In the genomic region with DNA sequence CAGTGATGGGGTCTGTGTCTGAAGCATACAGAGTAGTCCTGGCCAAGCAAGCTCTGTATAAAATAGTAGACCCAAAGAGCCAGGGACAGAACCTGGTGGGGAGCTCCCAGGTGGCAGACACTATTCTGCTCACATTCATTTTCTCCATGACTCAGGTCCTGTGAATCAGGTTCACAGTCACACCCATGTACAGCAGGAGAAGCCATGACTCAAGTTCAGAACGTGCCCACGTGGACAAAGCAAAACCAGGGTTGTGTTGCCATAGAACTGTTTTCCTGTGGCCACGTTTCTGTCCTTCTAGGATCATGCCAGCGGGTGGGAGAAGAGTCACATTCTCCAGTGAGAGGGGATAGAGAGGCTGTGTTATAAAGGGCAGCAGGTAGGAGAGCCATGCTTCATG, we compare ENCODE assay signal across 30 mouse cellular contexts.
DNase-seq lines count a peak whose midpoint lies in the region; ATAC-seq and TF ChIP-seq lines count a peak whose summit lies in the region.
"Had no signal": no experiment of that assay in that cellular context is flagged by ENCODE, and none has a peak within 500 bp of the region (broad histone marks: within the 10 kb centered on the region; RNA-seq: fewer than 3 reads in every experiment).

No protein-coding gene starts in this region.

- DNase-seq in frontal cortex, postnatal 25 days (ENCODE audit: low spot score in 2 of 2): no peak
- no peak for DNase-seq in lung, postnatal 10 days
- DNase-seq in right cerebral cortex, adult 2 months (ENCODE audit: low spot score in 2 of 2): peak; percentile 35 to 50
- DNase-seq in right cerebral cortex, postnatal 36 days (ENCODE audit: low spot score in 2 of 2): no peak
- DNase-seq: adrenal gland, adult 8-10 months; cerebellum, adult 8-10 months; cerebellum, postnatal 25 days; gastrocnemius, postnatal 10 days; heart, postnatal 36 days; kidney, adult 8-10 months; kidney, postnatal 14 days; layer of hippocampus, adult 9-11 months; liver; lung, adult 2 months; midbrain, embryonic 14.5 days; spleen, adult 18-20 months; thymus, adult 18-20 months; thymus, postnatal 25 days had no signal

- H3K4me3 ChIP-seq in intestine, postnatal 0 days (ENCODE audit: low read depth, low read length): no peak overlapping the region
- no peak overlapping the region for H3K4me3 ChIP-seq in intestine, embryonic 16.5 days (ENCODE audit: low read length)
- H3K4me3 ChIP-seq in lung, embryonic 15.5 days: no peak overlapping the region
- H3K4me3 ChIP-seq: embryonic facial prominence, embryonic 10.5 days; embryonic facial prominence, embryonic 15.5 days; forebrain, embryonic 12.5 days; heart, embryonic 10.5 days; heart, embryonic 15.5 days; hindbrain, embryonic 13.5 days had no signal

- WGBS in intestine, postnatal 0 days: 68% methylated on average over 4 of the region's 4 CpGs
- 80% methylated on average over 4 of the region's 4 CpGs for WGBS in intestine, embryonic 16.5 days
- WGBS in lung, embryonic 15.5 days: 75% methylated on average over 4 of the region's 4 CpGs

- peak; percentile 67 for ATAC-seq in frontal cortex, adult (ENCODE audit: low TSS enrichment)
- ATAC-seq in intestine, postnatal 0 days: no peak
- ATAC-seq in intestine, embryonic 16.5 days: no peak
- no peak for ATAC-seq in lung, embryonic 15.5 days (ENCODE audit: borderline replicate concordance, extremely low read depth, low FRiP score, low TSS enrichment)

- no peaks in the 10 kb centered on the region for H3K4me1 ChIP-seq in intestine, postnatal 0 days (replicated peaks; ENCODE audit: control insufficient read depth, insufficient read depth, low read length)
- H3K4me1 ChIP-seq in intestine, embryonic 16.5 days (ENCODE audit: control insufficient read depth, insufficient read depth, low read length): no peaks in the 10 kb centered on the region
- H3K4me1 ChIP-seq in lung, embryonic 15.5 days: no peaks in the 10 kb centered on the region
- H3K4me1 ChIP-seq: embryonic facial prominence, embryonic 10.5 days; embryonic facial prominence, embryonic 15.5 days; forebrain, embryonic 12.5 days; heart, embryonic 10.5 days; heart, embryonic 15.5 days had no signal

- no peak overlapping the region for H3K9ac ChIP-seq in intestine, postnatal 0 days (ENCODE audit: low read depth, low read length)
- H3K9ac ChIP-seq in intestine, embryonic 16.5 days (ENCODE audit: low read depth, low read length): no peak overlapping the region
- no peak overlapping the region for H3K9ac ChIP-seq in lung, embryonic 15.5 days
- H3K9ac ChIP-seq: embryonic facial prominence, embryonic 15.5 days; forebrain, embryonic 12.5 days; heart, embryonic 15.5 days; hindbrain, embryonic 13.5 days; liver, embryonic 14.5 days had no signal

- H3K36me3 ChIP-seq in intestine, postnatal 0 days (ENCODE audit: control insufficient read depth, insufficient read depth): no peaks in the 10 kb centered on the region
- no peaks in the 10 kb centered on the region for H3K36me3 ChIP-seq in intestine, embryonic 16.5 days (ENCODE audit: control insufficient read depth, insufficient read depth, low read length)
- no peaks in the 10 kb centered on the region for H3K36me3 ChIP-seq in lung, embryonic 15.5 days
- H3K36me3 ChIP-seq: embryonic facial prominence, embryonic 10.5 days; embryonic facial prominence, embryonic 15.5 days; forebrain, embryonic 12.5 days; heart, embryonic 10.5 days; heart, embryonic 15.5 days; hindbrain, embryonic 13.5 days had no signal

- no peaks in the 10 kb centered on the region for H3K9me3 ChIP-seq in intestine, postnatal 0 days (ENCODE audit: control insufficient read depth)
- no peaks in the 10 kb centered on the region for H3K9me3 ChIP-seq in intestine, embryonic 16.5 days (ENCODE audit: control insufficient read depth, low read length)
- H3K9me3 ChIP-seq in lung, embryonic 15.5 days: no peaks in the 10 kb centered on the region
- H3K9me3 ChIP-seq: embryonic facial prominence, embryonic 10.5 days; embryonic facial prominence, embryonic 15.5 days; forebrain, embryonic 12.5 days; heart, embryonic 10.5 days; heart, embryonic 15.5 days; hindbrain, embryonic 13.5 days had no signal

- 0 out of 2 replicates have a peak, but pooled peaks have one; percentile 11 for TF ChIP-seq CTCF in intestine, postnatal 0 days (IDR thresholded peaks at IDR 0.05; ENCODE audit: low read depth)

- H3K4me2 ChIP-seq in intestine, postnatal 0 days (replicated peaks; ENCODE audit: low read depth): no peak overlapping the region
- H3K4me2 ChIP-seq in intestine, embryonic 16.5 days (ENCODE audit: low read depth, low read length): no peak overlapping the region
- no peak overlapping the region for H3K4me2 ChIP-seq in lung, embryonic 15.5 days
- H3K4me2 ChIP-seq: embryonic facial prominence, embryonic 15.5 days; forebrain, embryonic 12.5 days; heart, embryonic 15.5 days; hindbrain, embryonic 13.5 days had no signal

- no peaks in the 10 kb centered on the region for H3K27me3 ChIP-seq in intestine, postnatal 0 days (replicated peaks; ENCODE audit: control insufficient read depth, insufficient read depth, low read length)
- H3K27me3 ChIP-seq in intestine, embryonic 16.5 days (replicated peaks; ENCODE audit: control insufficient read depth, insufficient read depth, low read length): no peaks in the 10 kb centered on the region
- H3K27me3 ChIP-seq in lung, embryonic 15.5 days: no peaks in the 10 kb centered on the region
- H3K27me3 ChIP-seq: CH12.LX; embryonic facial prominence, embryonic 15.5 days; heart, embryonic 15.5 days; hindbrain, embryonic 13.5 days had no signal

- H3K27ac ChIP-seq in intestine, postnatal 0 days (ENCODE audit: low read depth, low read length): no peak overlapping the region
- H3K27ac ChIP-seq in intestine, embryonic 16.5 days (ENCODE audit: low read length): no peak overlapping the region
- H3K27ac ChIP-seq in lung, embryonic 15.5 days: peak overlapping the region; percentile 24; the same call in 1 of the 2 replicates
- H3K27ac ChIP-seq: embryonic facial prominence, embryonic 10.5 days; embryonic facial prominence, embryonic 15.5 days; forebrain, embryonic 12.5 days; heart, embryonic 10.5 days; heart, embryonic 15.5 days; hindbrain, embryonic 13.5 days; liver, embryonic 14.5 days had no signal

Comparison
In these comparisons a context has a peak if more than half of its experiments do, and no peak if none do; other contexts are left out.
1. DNase-seq: peak in right cerebral cortex, adult 2 months (2 of 2); none in frontal cortex, postnatal 25 days (0 of 2), lung, postnatal 10 days (single experiment) and right cerebral cortex, postnatal 36 days (0 of 2).